Mouse (Mus musculus): Measurements from ENCODE around the gene Mn1.

DNA sequence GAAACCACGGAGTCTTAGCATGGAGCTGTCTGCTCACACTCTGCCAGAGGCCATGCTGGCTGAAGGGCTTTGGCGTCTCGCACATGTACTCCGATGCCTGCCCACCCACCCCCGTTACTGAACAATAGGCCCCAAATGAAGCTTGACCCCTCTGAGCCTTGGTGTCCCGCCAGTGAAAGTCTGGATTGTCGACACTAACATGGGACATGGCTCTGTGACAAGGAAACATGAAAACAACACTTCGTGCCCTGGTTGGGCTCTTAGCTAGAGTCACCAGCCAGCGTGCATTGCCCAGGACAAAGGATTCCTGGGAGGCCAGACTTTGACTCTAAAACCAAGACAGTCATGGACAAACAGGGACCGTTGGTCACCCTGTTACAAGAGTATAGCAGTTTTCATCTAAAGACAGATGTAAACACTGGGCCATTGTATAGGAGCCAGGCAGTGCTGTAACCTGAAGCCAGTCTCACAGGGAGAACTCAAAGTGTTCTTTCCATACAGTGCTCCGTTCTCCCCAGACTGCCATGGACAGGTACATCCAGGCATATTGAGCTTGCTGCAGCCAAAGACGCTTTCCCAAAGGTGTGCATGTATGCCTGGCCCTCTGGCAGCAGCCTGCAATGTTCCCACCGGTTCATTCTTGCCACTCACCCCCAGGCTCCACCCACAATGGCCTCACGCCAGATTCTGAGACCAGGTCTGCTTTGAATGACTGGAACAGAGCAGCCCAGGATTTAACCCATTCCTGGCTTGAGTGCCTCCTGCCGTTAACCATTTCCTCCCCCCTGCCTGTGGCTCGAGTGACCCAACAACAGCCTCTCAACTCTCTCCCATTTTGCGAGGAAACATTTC lies 23.6 kb upstream of the Mn1 start:
- no peak for TF ChIP-seq CTCF (IDR thresholded peaks at IDR 0.05; ENCODE audit: control insufficient read depth, insufficient read depth, low read length)
- no peak for TF ChIP-seq POLR2A (IDR thresholded peaks at IDR 0.05; ENCODE audit: borderline replicate concordance, control insufficient read depth, low read depth, low read length)

All from bone marrow, adult 2 months (tissue).